Mouse (Mus musculus) spleen, adult 2 months (tissue): Measurements from ENCODE around the gene Psmb7.

ENCODE experiments used
- CTCF ChIP-seq: fragments of 200-500 bp; IDR thresholded peaks from 2 replicates; pipeline ENCODE4 v1.5.1; 2011; ENCODE audit warnings: mild to moderate bottlenecking, inconsistent platforms; ENCODE audit not compliant: insufficient read depth, insufficient read length, insufficient replicate concordance; ENCODE audit errors: extremely low read depth
- POLR2A ChIP-seq: fragments of 200-500 bp; IDR thresholded peaks from 2 replicates; pipeline ENCODE4 v1.6.1; 2011; ENCODE audit warnings: low read depth, low read length, inconsistent platforms

DNA sequence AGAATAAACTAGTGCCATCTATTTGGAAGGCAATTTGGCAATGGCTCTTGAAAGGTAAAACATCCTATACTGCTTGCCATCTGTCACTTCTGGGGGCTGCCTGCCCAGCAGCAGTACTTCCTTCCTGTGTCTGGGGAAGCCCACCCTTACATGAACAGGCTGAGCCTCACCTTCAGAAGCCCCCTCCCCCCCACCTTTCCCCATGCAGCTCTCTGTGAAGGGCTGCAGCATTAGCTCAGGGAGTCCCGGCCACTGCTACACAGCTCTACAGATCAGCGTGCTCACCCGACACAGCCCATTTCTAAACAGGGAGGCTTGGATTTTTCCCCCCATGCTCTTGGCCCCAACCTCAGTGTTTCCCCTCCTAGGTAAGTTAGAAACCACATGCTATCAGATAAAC is 14.4 kb downstream of the Psmb7 start:
- no peak for TF ChIP-seq CTCF
- TF ChIP-seq POLR2A, result no peak
